Mouse (Mus musculus) testis, postnatal 14 days (tissue): ENCODE data around the gene Gbp9.
"Not testable (repeated sequence)": the region's sequence is repeated elsewhere in the genome, so short reads cannot be mapped to it uniquely, and the experiment has no call there.

Experiments used
- DNase-seq: peaks from one replicate; pipeline ENCODE4 v3.0.0; 2021; ENCODE audit warnings: low spot score

Gene Gbp9

DNA sequence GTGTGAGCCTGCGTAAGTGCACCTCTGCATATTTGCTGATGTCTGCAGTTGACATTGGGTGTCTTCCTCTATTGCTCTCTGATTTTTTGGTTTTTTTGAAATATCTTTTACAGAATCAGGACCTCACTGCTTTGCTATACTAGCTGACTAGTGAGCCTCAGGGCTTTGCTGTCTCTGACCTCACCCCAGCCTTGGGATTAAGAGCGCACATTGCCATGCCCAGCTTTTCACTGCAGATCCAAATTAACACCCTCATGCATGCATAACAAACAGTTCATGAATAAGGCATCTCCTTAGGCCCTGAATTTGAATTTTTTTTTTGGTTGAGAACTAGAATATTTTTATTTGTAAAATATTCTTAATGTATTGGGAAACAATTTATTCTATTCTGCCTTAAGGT lies 84.1 kb downstream of the Gbp9 start:
- DNase-seq = no peak

DNA sequence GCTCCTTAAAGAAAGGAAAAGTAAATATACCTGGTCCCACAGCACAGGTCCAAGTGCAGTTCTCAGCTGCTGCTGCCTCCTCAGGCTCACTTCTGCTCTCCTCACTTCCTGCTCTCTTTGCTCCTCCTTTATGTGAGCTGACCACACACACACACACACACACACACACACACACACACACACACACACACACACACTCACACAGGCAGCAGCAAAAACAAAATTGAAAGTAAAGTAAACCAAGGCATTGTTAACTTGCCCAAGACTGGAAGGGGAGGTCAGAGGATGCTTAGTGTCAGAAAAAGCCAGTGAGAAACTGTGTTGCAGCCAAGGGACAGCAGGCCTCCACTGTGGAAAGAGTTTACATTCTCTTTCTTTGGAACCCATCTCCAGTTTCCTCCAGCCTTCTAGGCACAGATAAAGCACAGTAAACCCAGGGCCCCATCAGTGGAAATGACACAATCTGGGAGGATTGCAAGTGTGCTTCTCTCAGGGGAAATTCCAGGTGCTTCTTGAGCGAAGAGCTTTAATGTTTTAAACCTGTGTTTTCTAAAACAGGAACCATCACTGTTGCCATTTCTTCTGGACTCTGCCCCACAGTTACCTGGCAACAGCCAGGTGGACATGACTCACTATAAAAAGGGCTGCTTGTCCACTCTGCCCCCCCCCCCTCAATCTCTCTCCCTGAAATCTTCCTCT lies 85.7 kb downstream of the Gbp9 start:
- not testable (repeated sequence) for DNase-seq

DNA sequence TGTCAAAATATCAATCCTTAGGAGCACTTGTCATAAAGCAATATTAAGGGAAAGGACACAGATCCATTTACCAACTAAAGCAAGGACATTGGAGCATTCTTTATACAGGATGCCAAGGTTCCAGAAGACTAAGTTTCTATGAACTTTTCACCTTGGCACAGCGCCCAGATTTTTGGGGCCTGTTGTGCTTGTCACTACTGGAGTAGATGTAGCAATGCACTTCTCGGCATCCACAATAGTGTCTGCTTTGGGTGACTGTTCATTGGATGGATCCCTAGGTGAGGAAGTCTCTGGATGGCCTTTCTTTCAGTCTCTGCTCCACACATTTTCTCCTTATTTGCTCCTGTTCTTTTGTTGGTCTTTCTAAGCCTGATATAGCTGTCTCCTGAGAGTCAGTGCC lies 107.0 kb downstream of the Gbp9 start:
- DNase-seq = no peak
